Mouse (Mus musculus) stomach, embryonic 15.5 days (tissue): ENCODE results near the gene Tmem235. TPM values are rescaled to one million over a fixed set of nuclear protein-coding genes. Genes with fewer than 3 reads are reported as not detected.
"Not testable (repeated sequence)": the region's sequence is repeated elsewhere in the genome, so short reads cannot be mapped to it uniquely, and the experiment has no call there.

Experiments
- ATAC-seq: fragments of 200-750 bp; cut with Nextera tagmentation; 2 replicates; pipeline ENCODE4 v1.8.0; 2017; ENCODE audit warnings: low read depth, moderate number of reproducible peaks, moderate TSS enrichment; ENCODE audit not compliant: insufficient read depth, low FRiP score
- H3K27ac ChIP-seq: fragments of 300-500 bp; sonication (generic); 2 replicates; pipeline ENCODE4 v1.5.1; 2015; ENCODE audit warnings: mild to moderate bottlenecking, inconsistent platforms
- H3K27me3 ChIP-seq: fragments of 300-500 bp; sonication (generic); replicated peaks from 2 replicates; pipeline ENCODE4 v1.6.1; 2015; ENCODE audit warnings: inconsistent platforms
- H3K36me3 ChIP-seq: fragments of 300-500 bp; sonication (generic); 2 replicates; pipeline ENCODE4 v1.6.1; 2015; ENCODE audit warnings: inconsistent platforms
- H3K4me1 ChIP-seq: fragments of 300-500 bp; sonication (generic); 2 replicates; pipeline ENCODE4 v1.6.1; 2015; ENCODE audit warnings: inconsistent platforms
- H3K4me2 ChIP-seq: fragments of 300-500 bp; sonication (generic); 2 replicates; pipeline ENCODE4 v1.6.1; 2015; ENCODE audit warnings: mild to moderate bottlenecking, inconsistent platforms
- H3K4me3 ChIP-seq: fragments of 300-500 bp; sonication (generic); replicated peaks from 2 replicates; pipeline ENCODE4 v1.5.1; 2015; ENCODE audit warnings: inconsistent platforms
- H3K9ac ChIP-seq: fragments of 300-500 bp; sonication (generic); 2 replicates; pipeline ENCODE4 v1.6.1; 2015; ENCODE audit warnings: inconsistent platforms
- H3K9me3 ChIP-seq: fragments of 300-500 bp; sonication (generic); 2 replicates; pipeline ENCODE4 v1.6.1; 2016; ENCODE audit warnings: inconsistent platforms
- WGBS: fragments of 180-500 bp; shearing (Covaris S2); methylation state at CpG from one replicate; pipeline ENCODE4 v1.1.7; 2015; 5-methylcytosine and 5-hydroxymethylcytosine counted together
- polyA plus RNA-seq: library from polyadenylated mRNA; unstranded; fragments of >200 nt; fragmentation: Nextera tagmentation; extraction: Ambion mirVana; gene quantifications from 2 replicates; pipeline ENCODE4 v1.2.1, GENCODE M21; 2015

Gene Tmem235
- polyA plus RNA-seq, 1 experiment from 2014 or later = not detected

DNA sequence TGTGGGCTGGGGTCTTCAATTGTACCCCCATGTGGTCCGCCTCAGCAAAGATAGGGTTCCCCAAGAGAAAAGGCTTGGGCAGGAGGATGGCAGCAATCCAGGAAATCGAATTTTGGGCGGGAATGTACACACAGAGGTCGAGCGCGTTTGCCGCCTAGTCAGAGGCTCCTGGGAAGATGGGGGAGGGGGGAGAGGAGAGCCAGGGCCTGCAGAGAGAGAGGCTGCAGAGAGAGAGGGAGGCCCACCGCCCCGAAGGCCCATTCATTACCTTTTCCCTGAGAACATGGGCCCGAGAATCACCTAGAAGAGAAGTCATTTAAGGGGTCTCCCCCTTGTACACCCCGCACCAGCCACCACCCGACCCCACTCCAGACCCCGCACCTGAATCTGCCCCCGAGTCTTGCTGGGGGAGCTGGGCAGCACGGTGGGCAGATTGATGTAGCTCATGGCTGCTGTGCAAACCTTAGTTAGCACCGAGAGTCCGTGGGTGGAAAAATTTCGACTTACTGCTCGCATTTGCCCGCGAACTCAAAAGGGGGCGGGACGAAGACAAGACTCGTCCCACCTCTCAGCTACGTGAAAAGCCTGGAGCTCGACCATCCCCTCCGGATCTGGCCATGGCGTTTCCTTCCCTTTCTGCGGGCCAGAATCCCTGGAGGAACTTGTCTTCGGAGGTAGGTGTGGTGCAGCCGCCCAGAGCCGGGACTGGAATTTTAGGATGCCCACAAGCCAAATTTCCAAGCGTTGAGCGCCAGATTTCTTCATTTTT, 35.0 kb upstream of the Tmem235 start, which contains the start of the genes Afmid and Tk1:
Gene Afmid (plus strand): TSS at position 592 of the 769 bp plus-strand sequence.
Gene Tk1 (minus strand): TSS at position 760 of the 769 bp plus-strand sequence.
- peak within 1 kb of the TSS; percentile 65 for H3K9ac ChIP-seq
- peaks cover 11% of the 10 kb centered on the region; the same call in 1 of the 2 replicates for H3K36me3 ChIP-seq
- H3K4me1 ChIP-seq = peaks cover 83% of the 10 kb centered on the region
- peak within 1 kb of the TSS; percentile 93 for H3K4me2 ChIP-seq
- no peaks in the 10 kb centered on the region for H3K27me3 ChIP-seq
- H3K27ac ChIP-seq = peak within 1 kb of the TSS; percentile 95
- WGBS = under 1% methylated on average over 34 of the region's 34 CpGs
- no peaks in the 10 kb centered on the region for H3K9me3 ChIP-seq
- peak; percentile 45; the same call in 1 of the 2 replicates for ATAC-seq
- H3K4me3 ChIP-seq = peak within 1 kb of the TSS; percentile 62

DNA sequence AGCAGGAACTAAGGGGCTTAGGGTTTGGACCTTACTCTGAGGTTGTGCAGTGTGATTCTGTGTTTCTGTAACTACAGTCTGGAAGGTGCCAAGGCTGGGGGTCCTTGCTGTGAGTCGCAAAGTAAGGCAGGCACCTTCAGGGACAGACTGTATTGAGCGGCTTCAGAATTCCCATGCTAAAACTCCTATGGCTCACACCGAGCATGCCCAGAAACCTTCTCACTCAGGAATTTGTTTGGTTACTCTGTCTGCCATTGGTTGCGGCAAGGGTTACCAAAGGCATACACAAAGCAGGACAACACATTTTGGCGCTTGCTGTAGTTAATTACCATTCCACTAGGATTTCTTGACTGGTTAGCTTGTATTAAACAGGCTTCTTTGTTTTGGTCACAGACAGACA, 34.4 kb upstream of the Tmem235 start:
- peak overlapping the region; percentile 93 for H3K4me2 ChIP-seq
- H3K9ac ChIP-seq = peak overlapping the region; percentile 42
- peaks cover 11% of the 10 kb centered on the region; the same call in 1 of the 2 replicates for H3K36me3 ChIP-seq
- 11% methylated on average over 5 of the region's 5 CpGs for WGBS
- H3K4me3 ChIP-seq = peak overlapping the region; percentile 62
- peaks cover 86% of the 10 kb centered on the region for H3K4me1 ChIP-seq
- peak overlapping the region; percentile 95 for H3K27ac ChIP-seq
- no peaks in the 10 kb centered on the region for H3K9me3 ChIP-seq
- no peak for ATAC-seq
- H3K27me3 ChIP-seq = no peaks in the 10 kb centered on the region

DNA sequence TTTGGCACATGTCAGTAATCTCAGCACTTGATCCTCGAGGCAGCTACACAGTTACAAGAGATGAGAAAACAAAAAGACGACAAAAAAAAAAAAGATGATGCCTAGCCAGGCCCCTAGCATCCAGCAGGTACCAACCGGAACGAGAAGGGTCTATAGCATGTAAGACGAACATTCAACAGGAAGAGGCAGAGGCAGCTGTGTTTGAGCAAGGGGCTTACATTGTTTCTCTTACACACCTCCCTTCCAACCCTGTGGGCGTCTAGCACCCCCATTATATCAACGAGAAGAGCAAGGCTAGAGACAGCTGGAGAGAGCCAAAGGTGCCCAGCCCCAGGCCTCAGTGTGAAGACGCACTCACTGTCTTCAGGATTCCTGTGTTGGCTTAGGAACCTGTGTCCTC, 33.6 kb upstream of the Tmem235 start:
- no peak overlapping the region for H3K9ac ChIP-seq
- H3K4me2 ChIP-seq = peak overlapping the region; percentile 93; the same call in 1 of the 2 replicates
- ATAC-seq = no peak
- H3K36me3 ChIP-seq = peaks cover 3% of the 10 kb centered on the region; the same call in 1 of the 2 replicates
- no peaks in the 10 kb centered on the region for H3K27me3 ChIP-seq
- H3K4me1 ChIP-seq = peaks cover 80% of the 10 kb centered on the region
- no peak overlapping the region for H3K4me3 ChIP-seq
- no peaks in the 10 kb centered on the region for H3K9me3 ChIP-seq
- WGBS = 42% methylated on average over 8 of the region's 8 CpGs
- peak overlapping the region; percentile 95; the same call in 1 of the 2 replicates for H3K27ac ChIP-seq

DNA sequence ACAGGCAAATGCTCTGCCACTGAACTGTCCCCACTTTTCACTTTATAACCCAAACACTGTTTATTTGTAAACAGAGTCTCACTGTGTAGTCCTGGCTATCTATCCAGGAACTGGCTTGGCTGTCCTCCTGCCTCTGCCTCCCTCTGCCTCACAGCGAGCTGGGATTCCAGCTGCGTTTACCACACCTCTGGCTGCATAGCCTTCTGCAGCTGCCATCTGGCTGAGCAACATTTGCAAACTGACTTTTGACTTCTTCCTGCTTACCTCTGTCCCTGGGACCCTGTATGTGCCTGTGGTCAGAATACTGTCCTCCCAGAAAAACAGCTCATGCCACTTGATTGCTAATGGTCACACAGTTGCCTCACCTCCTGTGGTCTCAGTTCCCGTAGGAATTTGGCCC, 33.2 kb upstream of the Tmem235 start:
- Histone ChIP-seq H3K4me1 (peaks cover 83% of the 10 kb centered on the region), H3K4me2 (peak overlapping the region; percentile 14), H3K36me3 (0 out of 2 replicates have a peak, but pooled peaks cover 3% of the 10 kb centered on the region), H3K27ac (peak overlapping the region; percentile 95), H3K9ac (no peak overlapping the region), H3K27me3 (no peaks in the 10 kb centered on the region), H3K9me3 (no peaks in the 10 kb centered on the region), H3K4me3 (no peak overlapping the region)
- 44% methylated on average over 3 of the region's 3 CpGs for WGBS
- ATAC-seq = no peak

DNA sequence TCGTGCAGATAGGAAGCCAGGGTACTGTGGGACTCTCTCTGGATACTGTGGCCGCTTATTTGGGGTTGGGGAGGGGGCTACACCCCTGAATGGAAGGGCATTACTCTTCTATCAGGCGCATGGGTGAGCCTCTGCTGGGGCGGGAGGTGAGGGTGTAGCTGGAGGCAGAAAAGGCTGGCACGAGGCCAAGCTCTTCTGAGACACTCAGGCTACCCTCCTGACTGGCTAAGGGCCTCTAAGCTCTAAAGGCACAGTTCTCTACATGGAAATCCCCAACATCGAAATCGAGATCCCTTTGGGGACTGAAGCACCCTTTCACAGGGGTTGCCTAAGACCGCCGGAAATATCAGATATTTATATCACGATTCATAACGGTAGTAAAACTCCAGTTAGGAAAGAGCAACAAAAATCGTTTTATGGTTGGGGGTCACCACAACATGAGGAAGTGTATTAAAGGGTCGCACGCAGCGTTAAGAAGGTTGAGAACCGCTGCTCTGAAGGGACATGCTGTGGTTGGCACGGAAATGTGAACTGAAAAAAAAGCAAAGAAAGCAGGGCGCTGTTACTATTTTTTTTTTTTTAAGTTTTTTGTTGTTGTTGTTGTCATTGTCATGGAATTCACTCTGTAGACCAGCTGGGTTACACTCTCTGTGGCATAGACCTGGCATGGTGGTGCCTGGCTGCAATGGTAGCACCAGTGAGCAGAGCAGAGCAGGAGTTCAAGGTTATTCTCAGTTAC, 32.2 kb upstream of the Tmem235 start:
- H3K9ac ChIP-seq = no peak overlapping the region
- WGBS = 60% methylated on average over 18 of the region's 18 CpGs
- peak overlapping the region; percentile 14; the same call in 1 of the 2 replicates for H3K4me2 ChIP-seq
- H3K36me3 ChIP-seq = 0 out of 2 replicates have a peak, but pooled peaks cover 1% of the 10 kb centered on the region
- no peaks in the 10 kb centered on the region for H3K9me3 ChIP-seq
- peaks cover 76% of the 10 kb centered on the region for H3K4me1 ChIP-seq
- H3K27ac ChIP-seq = peak overlapping the region; percentile 83
- ATAC-seq = no peak
- H3K27me3 ChIP-seq = no peaks in the 10 kb centered on the region
- H3K4me3 ChIP-seq = no peak overlapping the region

DNA sequence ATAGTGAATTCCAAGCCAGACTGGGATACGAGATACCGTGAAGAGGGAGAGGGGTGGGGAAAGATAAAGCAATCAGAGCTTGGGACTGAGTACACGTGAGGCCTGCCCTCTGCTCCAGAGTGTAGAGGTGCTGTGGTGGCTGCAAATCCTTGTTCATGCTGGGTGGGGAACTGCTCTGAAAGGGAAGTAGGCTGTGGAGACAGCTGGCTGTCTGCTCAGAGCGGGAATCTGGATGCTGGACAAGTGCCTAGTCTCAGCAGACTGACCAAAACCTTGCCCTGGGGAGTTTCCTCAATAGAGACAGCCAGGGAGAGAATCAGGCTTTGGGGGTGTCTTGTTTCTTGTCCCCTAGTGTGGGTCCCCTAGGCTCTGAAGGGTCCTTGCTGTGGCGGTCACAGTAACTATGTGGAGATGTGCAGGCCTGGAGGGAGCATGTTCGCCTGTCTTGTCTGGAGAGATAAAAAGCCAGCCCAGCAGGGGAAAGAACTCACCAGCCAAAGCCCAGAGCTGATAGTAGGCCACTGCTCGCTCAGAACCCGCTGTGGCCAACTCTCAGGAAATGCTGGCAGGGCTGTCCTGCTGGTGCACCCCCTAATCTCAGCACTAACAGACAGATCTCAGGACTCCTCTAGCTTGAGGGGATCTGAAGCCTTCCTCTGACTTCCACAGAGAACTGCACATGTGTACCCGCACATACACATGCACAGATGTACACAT, 31.5 kb upstream of the Tmem235 start:
- Histone ChIP-seq H3K36me3 (no peaks in the 10 kb centered on the region), H3K4me2 (0 out of 2 replicates have a peak overlapping the region, but pooled peaks have one; percentile 1), H3K9ac (no peak overlapping the region), H3K27me3 (no peaks in the 10 kb centered on the region), H3K9me3 (no peaks in the 10 kb centered on the region), H3K4me1 (peaks cover 69% of the 10 kb centered on the region), H3K27ac (peak overlapping the region; percentile 83), H3K4me3 (no peak overlapping the region)
- ATAC-seq = peak; percentile 55
- WGBS = 39% methylated on average over 9 of the region's 9 CpGs

DNA sequence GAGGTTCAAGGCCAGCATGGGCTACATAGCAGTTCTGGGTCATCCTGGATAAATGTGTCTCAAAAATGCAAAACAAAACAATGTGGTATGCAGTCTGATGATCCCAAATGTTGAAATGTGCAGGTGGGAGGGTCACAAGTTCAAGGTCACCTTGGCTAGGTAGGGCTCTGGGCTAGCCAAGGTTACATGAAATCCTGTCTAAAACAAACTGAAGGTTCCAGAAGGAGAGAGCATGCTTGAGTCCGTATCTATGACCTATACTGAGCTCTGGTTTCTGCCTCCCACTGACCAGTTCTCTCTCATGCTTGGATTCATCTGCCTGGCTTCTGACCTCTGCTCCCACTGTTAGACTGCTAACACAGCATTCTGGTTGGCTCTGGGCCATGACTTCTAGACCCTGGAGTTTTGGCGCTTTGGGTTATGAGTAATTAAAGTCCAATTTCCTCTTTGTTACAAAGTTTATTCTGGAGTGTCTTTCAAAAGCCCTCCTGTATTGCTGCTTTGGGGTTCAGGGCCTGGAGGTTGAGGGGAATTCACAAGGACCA, 30.8 kb upstream of the Tmem235 start:
- 61% methylated on average over 2 of the region's 2 CpGs for WGBS
- Histone ChIP-seq H3K9ac (no peak overlapping the region), H3K4me2 (no peak overlapping the region), H3K4me1 (peaks cover 63% of the 10 kb centered on the region), H3K4me3 (no peak overlapping the region), H3K36me3 (no peaks in the 10 kb centered on the region), H3K9me3 (no peaks in the 10 kb centered on the region), H3K27ac (peak overlapping the region; percentile 83), H3K27me3 (no peaks in the 10 kb centered on the region)
- ATAC-seq = no peak

DNA sequence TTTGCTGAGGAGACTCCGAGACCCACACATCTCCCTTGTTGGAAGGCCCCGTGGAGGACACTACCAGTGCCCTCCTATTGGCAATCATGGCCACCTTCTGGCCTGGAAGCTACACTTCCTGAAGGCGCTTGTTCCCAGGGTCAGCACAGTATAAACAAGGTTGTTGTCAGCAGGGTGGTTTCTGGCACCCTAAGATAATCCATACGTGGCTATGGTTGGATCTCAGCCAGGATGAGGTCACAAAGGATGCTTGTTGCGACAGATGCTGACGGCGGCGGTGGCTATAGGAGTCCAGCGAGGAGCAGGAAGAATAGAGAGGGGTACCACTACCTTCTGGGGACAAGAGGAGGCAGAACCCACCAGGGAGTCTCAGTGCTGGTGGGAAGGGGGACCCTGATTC, 30.2 kb upstream of the Tmem235 start:
- H3K27me3 ChIP-seq = no peaks in the 10 kb centered on the region
- WGBS = 60% methylated on average over 9 of the region's 9 CpGs
- no peaks in the 10 kb centered on the region for H3K36me3 ChIP-seq
- H3K4me3 ChIP-seq = no peak overlapping the region
- no peak overlapping the region for H3K9ac ChIP-seq
- H3K4me1 ChIP-seq = peaks cover 57% of the 10 kb centered on the region
- ATAC-seq = no peak
- H3K4me2 ChIP-seq = no peak overlapping the region
- peak overlapping the region; percentile 83 for H3K27ac ChIP-seq
- no peaks in the 10 kb centered on the region for H3K9me3 ChIP-seq

DNA sequence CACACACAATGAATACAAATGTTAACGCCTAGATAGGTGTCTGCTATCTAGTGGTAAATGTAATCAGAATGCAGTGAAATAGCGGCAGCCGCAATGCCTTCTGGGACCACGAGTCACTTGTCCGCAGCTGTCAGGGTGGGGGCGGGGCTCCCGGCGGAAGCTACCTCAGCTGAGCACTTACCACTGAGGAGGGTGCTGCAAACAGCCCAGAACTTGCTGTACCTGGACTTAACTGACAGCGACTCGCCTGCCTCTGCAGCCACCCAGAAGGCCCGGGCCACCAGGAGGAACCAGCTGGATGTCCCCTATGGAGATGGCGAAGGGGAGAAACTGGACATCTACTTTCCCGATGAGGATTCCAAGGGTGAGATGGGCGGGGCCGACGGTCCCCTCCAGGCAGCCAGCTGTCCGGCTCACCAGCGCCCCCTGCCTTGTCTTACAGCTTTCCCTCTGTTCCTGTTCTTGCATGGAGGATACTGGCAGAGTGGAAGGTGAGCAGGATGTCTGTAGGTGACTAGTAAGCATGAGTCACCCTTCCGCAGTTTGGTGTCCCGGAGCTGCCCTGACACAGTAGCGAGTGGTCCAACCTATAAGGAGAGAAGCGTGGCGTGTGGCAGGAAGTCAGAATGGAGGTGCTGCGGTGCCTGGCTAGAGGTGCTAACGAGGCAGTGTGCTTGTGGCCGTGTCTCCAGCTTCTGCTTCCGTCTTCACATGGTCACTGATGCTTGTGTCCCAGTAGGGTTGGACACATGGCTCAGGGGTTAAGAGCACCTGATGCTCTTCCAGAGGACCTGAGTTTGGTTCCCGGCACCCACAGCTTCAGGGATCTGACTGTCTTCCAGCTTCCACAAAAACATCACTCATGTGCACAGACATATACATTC, 28.2 kb upstream of the Tmem235 start:
- peak overlapping the region; percentile 33 for H3K4me3 ChIP-seq
- H3K9me3 ChIP-seq = no peaks in the 10 kb centered on the region
- ATAC-seq = peak; percentile 45; the same call in 1 of the 2 replicates
- H3K36me3 ChIP-seq = no peaks in the 10 kb centered on the region
- no peaks in the 10 kb centered on the region for H3K27me3 ChIP-seq
- 21% methylated on average over 28 of the region's 28 CpGs for WGBS
- no peak overlapping the region for H3K9ac ChIP-seq
- H3K4me2 ChIP-seq = peak overlapping the region; percentile 55
- H3K4me1 ChIP-seq = peaks cover 40% of the 10 kb centered on the region
- no peak overlapping the region for H3K27ac ChIP-seq

DNA sequence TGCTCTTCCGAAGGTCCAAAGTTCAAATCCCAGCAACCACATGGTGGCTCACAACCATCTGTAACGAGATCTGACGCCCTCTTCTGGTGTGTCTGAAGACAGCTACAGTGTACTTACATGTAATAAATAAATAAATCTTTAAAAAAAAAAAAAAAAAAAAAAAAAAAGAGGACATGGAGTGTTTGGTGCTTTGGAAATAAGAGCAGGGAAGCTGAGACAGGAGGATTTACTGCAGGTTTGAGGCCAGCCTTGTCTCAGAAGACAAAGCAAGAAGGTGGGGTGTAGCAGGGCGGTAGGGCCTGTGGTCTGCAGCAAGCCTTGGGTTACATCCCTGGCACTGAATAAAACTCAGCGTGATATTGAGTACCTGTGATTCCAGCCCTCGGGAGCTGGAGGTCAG, 27.0 kb upstream of the Tmem235 start:
- ATAC-seq, H3K36me3 ChIP-seq, H3K27ac ChIP-seq, H3K4me3 ChIP-seq, H3K4me2 ChIP-seq, H3K9ac ChIP-seq, H3K9me3 ChIP-seq, H3K27me3 ChIP-seq: not testable (repeated sequence)
- WGBS = 83% methylated on average over 6 of the region's 6 CpGs
- peaks cover 31% of the 10 kb centered on the region for H3K4me1 ChIP-seq
